Mouse (Mus musculus) kidney, postnatal 0 days (tissue): Measurements from ENCODE around the gene Tsc22d1. TPM values are rescaled to one million over a fixed set of nuclear protein-coding genes. Genes with fewer than 3 reads are reported as not detected.

Source experiments
- ATAC-seq: fragments of 200-750 bp; cut with Nextera tagmentation; replicated peaks from 2 replicates; pipeline ENCODE4 v1.8.0; 2017; ENCODE audit warnings: low read depth, moderate number of reproducible peaks, moderate TSS enrichment, moderate library complexity; ENCODE audit not compliant: low FRiP score
- DNase-seq: peaks from one replicate; pipeline ENCODE4 v3.0.0-alpha.2; 2016; ENCODE audit warnings: low spot score
- H3K27ac ChIP-seq: fragments of 300-500 bp; sonication (generic); 2 replicates; pipeline ENCODE4 v1.5.1; 2014; ENCODE audit warnings: mild to moderate bottlenecking
- H3K27me3 ChIP-seq: fragments of 300-500 bp; sonication (generic); 2 replicates; pipeline ENCODE4 v1.6.1; 2014; ENCODE audit warnings: low read length, mixed read lengths; ENCODE audit not compliant: insufficient read depth
- H3K36me3 ChIP-seq: fragments of 300-500 bp; sonication (generic); 2 replicates; pipeline ENCODE4 v1.6.1; 2014; ENCODE audit warnings: low read length, mixed read lengths; ENCODE audit not compliant: insufficient read depth
- H3K4me1 ChIP-seq: fragments of 300-500 bp; sonication (generic); replicated peaks from 2 replicates; pipeline ENCODE4 v1.6.1; 2014; ENCODE audit warnings: antibody characterized with exemption, low read length, mixed read lengths; ENCODE audit not compliant: insufficient read depth
- H3K4me2 ChIP-seq: fragments of 300-500 bp; sonication (generic); 2 replicates; pipeline ENCODE4 v1.6.1; 2014; ENCODE audit warnings: mild to moderate bottlenecking, low read length, moderate library complexity, mixed read lengths
- H3K4me3 ChIP-seq: fragments of 300-500 bp; sonication (generic); replicated peaks from 2 replicates; pipeline ENCODE4 v1.5.1; 2014; ENCODE audit warnings: low read depth, low read length
- H3K9ac ChIP-seq: fragments of 300-500 bp; sonication (generic); 2 replicates; pipeline ENCODE4 v1.6.1; 2014; ENCODE audit warnings: low read depth, low read length
- H3K9me3 ChIP-seq: fragments of 300-500 bp; sonication (generic); replicated peaks from 2 replicates; pipeline ENCODE4 v1.6.1; 2016; ENCODE audit warnings: low read length, inconsistent platforms, mixed read lengths
- CTCF ChIP-seq: IDR thresholded peaks from 2 replicates; pipeline ENCODE4 v1.5.1; 2016; ENCODE audit warnings: antibody characterized with exemption, low read depth, mild to moderate bottlenecking, moderate library complexity
- WGBS: fragments of 180-500 bp; shearing (Covaris S2); extraction: QIAGEN DNeasy Blood & Tissue Kit; methylation state at CpG from one replicate; pipeline ENCODE4 v1.1.7; 2014; 5-methylcytosine and 5-hydroxymethylcytosine counted together
- polyA plus RNA-seq: library from polyadenylated mRNA; unstranded; fragments of >200 nt; fragmentation: Nextera tagmentation; extraction: Ambion mirVana; gene quantifications from 2 replicates; pipeline ENCODE4 v1.2.1, GENCODE M21; 2015

The Tsc22d1 gene
- polyA plus RNA-seq, 1 experiment from 2014 or later, result 756 TPM

DNA sequence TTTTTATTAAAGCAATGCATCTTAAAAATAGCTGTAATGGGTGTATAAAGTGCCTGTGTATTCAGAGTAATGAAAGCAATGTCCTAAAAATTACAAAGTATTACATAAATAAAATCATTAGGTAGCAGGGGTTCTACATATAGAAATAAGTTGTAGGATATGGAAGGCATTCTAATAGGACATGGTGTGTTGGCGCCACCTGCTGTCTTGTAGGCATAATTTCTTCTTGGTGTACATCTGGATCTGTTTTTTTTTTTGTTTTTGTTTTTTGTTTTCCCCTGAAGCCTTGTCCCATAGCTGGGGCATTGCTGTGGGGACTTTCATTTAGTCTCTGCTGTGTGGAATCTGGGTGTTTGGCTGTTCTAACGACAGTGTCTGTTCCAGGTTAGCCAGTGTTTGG lies 58.6 kb downstream of the Tsc22d1 start:
- Histone ChIP-seq H3K27ac (no peak overlapping the region), H3K36me3 (no peaks in the 10 kb centered on the region), H3K9ac (no peak overlapping the region), H3K9me3 (no peaks in the 10 kb centered on the region), H3K27me3 (no peaks in the 10 kb centered on the region), H3K4me1 (no peaks in the 10 kb centered on the region), H3K4me3 (no peak overlapping the region), H3K4me2 (no peak overlapping the region)
- ATAC-seq (no peak), DNase-seq (peak; percentile 93)
- WGBS, result 12% methylated on average over 2 of the region's 2 CpGs
- TF ChIP-seq CTCF, result peak; percentile 95

DNA sequence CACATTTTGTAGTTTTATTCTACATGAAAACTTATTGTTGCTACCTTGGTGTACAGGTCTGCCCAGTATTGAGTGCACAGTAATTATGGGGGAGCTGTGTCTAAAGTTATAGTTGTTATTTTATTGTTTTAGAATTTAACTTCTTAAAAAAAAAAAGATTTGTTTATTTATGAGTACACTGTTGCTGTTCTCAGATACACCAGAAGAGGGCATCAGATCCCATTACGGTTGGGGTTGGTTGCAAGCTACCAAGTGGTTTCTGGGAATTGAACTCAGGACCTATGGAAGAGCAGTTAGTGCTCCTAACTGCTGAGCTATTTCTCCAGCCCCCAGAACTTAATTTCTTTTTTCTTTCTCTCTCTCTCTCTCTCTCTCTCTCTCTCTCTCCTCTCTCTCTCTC lies 59.4 kb downstream of the Tsc22d1 start:
- H3K27me3 ChIP-seq, result no peaks in the 10 kb centered on the region
- no peak overlapping the region for H3K9ac ChIP-seq
- H3K4me2 ChIP-seq, result no peak overlapping the region
- peak; percentile 61 for TF ChIP-seq CTCF
- ATAC-seq, result no peak
- H3K4me3 ChIP-seq, result no peak overlapping the region
- 64% methylated on average over 1 of the region's 1 CpGs for WGBS
- no peaks in the 10 kb centered on the region for H3K36me3 ChIP-seq
- H3K9me3 ChIP-seq, result no peaks in the 10 kb centered on the region
- no peaks in the 10 kb centered on the region for H3K4me1 ChIP-seq
- peak; percentile 40 for DNase-seq
- no peak overlapping the region for H3K27ac ChIP-seq

GRCm38 (mm10) chr14:76476770-76477169 lies 62.0 kb downstream of the Tsc22d1 start:
- H3K27ac ChIP-seq, result no peak overlapping the region
- no peak overlapping the region for H3K4me3 ChIP-seq
- 32% methylated on average over 4 of the region's 4 CpGs for WGBS
- H3K9me3 ChIP-seq, result no peaks in the 10 kb centered on the region
- no peaks in the 10 kb centered on the region for H3K36me3 ChIP-seq
- H3K4me1 ChIP-seq, result no peaks in the 10 kb centered on the region
- no peaks in the 10 kb centered on the region for H3K27me3 ChIP-seq
- ATAC-seq (no peak), DNase-seq (no peak)
- no peak overlapping the region for H3K9ac ChIP-seq
- TF ChIP-seq CTCF, result no peak
- H3K4me2 ChIP-seq, result no peak overlapping the region

- ATAC-seq (no peak), DNase-seq (peak; percentile 49)
- H3K36me3 ChIP-seq, result no peaks in the 10 kb centered on the region
- no peak for TF ChIP-seq CTCF
- H3K4me2 ChIP-seq, result no peak overlapping the region
- no peaks in the 10 kb centered on the region for H3K4me1 ChIP-seq
- no peak overlapping the region for H3K9ac ChIP-seq
- no peaks in the 10 kb centered on the region for H3K27me3 ChIP-seq
- WGBS, result 61% methylated on average over 2 of the region's 2 CpGs
- no peak overlapping the region for H3K27ac ChIP-seq
- no peak overlapping the region for H3K4me3 ChIP-seq
- H3K9me3 ChIP-seq, result no peaks in the 10 kb centered on the region
Observed at GRCm38 (mm10) chr14:76478076-76478475, 63.3 kb downstream of the Tsc22d1 start.

DNA sequence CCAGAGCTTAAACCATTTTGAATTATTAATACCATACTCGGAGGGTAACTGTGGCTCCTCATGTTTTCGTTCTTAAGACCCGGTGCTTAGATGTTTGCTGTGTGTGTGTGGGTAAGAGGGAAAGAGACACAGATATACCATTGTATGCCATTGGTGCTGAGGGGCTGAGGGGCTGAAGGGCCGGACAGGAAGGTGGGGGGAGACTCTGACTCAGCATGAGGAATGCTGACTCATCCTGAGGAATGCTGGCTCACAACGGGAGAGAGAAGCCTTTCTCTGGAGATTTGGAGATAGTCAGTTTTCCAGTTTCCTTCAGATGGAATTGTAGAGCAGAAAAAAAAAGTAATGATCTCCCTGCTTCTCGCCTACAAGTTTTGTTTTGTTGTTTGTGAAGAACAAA lies 63.9 kb downstream of the Tsc22d1 start:
- Histone ChIP-seq H3K9ac (no peak overlapping the region), H3K4me3 (no peak overlapping the region), H3K4me2 (no peak overlapping the region), H3K27me3 (no peaks in the 10 kb centered on the region), H3K9me3 (no peaks in the 10 kb centered on the region), H3K4me1 (no peaks in the 10 kb centered on the region), H3K36me3 (no peaks in the 10 kb centered on the region), H3K27ac (0 out of 2 replicates have a peak overlapping the region, but pooled peaks have one; percentile 13)
- ATAC-seq (no peak), DNase-seq (peak; percentile 44)
- WGBS, result 48% methylated on average over 6 of the region's 6 CpGs
- no peak for TF ChIP-seq CTCF

DNA sequence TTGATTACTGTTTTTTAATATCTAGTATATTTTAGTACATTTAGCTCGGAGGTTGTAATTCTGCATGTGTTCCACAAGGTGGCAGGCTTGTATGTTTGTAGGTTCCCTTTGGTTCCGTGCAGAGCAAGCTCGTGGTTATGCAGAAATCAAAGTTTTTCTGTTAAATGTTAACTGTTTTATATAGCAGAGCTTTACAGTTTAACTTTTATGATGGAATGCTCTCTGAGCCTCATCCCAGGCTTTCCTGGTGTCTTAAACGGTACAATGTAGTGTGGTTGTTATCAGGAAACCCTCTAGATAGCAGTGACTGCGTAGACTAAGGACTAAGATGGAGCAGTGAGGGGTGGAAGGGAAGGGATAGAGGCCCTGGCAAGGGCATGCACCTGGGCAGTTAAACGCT lies 65.1 kb downstream of the Tsc22d1 start:
- H3K9me3 ChIP-seq, result no peaks in the 10 kb centered on the region
- DNase-seq, result peak; percentile 88
- no peak overlapping the region for H3K9ac ChIP-seq
- peak; percentile 92 for TF ChIP-seq CTCF
- no peak overlapping the region for H3K4me3 ChIP-seq
- H3K27ac ChIP-seq, result 0 out of 2 replicates have a peak overlapping the region, but pooled peaks have one; percentile 62
- H3K27me3 ChIP-seq, result no peaks in the 10 kb centered on the region
- no peak; the same call in 1 of the 2 replicates for ATAC-seq
- no peaks in the 10 kb centered on the region for H3K36me3 ChIP-seq
- H3K4me1 ChIP-seq, result no peaks in the 10 kb centered on the region
- no peak overlapping the region; the same call in 1 of the 2 replicates for H3K4me2 ChIP-seq
- 21% methylated on average over 6 of the region's 6 CpGs for whole genome bisulfite sequencing

DNA sequence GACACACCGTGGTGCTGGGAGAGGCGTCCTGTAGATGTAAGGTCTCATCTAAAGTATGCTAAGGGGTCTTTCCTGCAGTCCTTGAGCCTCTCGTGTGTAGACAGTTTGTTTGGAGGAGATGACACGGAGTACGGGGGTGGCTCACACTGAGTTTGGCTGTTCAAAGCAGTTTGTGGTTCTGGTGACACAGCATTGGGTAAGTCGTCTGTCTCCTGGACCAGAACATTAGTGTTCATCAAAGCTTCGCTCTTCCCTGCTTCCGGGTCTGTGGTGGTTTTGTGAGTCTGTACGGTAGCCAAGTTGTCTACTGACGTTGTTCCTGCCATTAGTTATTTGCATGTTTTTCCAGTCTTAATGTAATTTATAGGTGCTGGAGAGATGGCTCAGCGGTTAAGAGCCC lies 65.7 kb downstream of the Tsc22d1 start:
- no peak for TF ChIP-seq CTCF
- no peaks in the 10 kb centered on the region for H3K9me3 ChIP-seq
- H3K4me2 ChIP-seq, result no peak overlapping the region
- DNase-seq (peak; percentile 47), ATAC-seq (no peak)
- no peak overlapping the region for H3K4me3 ChIP-seq
- no peaks in the 10 kb centered on the region for H3K4me1 ChIP-seq
- WGBS, result 63% methylated on average over 11 of the region's 11 CpGs
- 0 out of 2 replicates have a peak overlapping the region, but pooled peaks have one; percentile 13 for H3K9ac ChIP-seq
- H3K27ac ChIP-seq, result peak overlapping the region; percentile 62
- H3K36me3 ChIP-seq, result no peaks in the 10 kb centered on the region
- H3K27me3 ChIP-seq, result no peaks in the 10 kb centered on the region
